Mouse (Mus musculus) hindbrain, embryonic 12.5 days (tissue): ENCODE results near the gene Zbed4. TPM values are rescaled to one million over a fixed set of nuclear protein-coding genes. Genes with fewer than 3 reads are reported as not detected.

Experiments used
- ATAC-seq: fragments of 200-750 bp; cut with Nextera tagmentation; 2 replicates; pipeline ENCODE4 v1.8.0; 2017; ENCODE audit warnings: moderate TSS enrichment; ENCODE audit not compliant: low FRiP score
- H3K27ac ChIP-seq: fragments of 300-500 bp; sonication (generic); 2 replicates; pipeline ENCODE4 v1.5.1; 2016; ENCODE audit warnings: mild to moderate bottlenecking
- H3K27me3 ChIP-seq: fragments of 300-500 bp; sonication (generic); 2 replicates; pipeline ENCODE4 v1.6.1; 2016; ENCODE audit warnings: mild to moderate bottlenecking
- H3K36me3 ChIP-seq: fragments of 300-500 bp; sonication (generic); 2 replicates; pipeline ENCODE4 v1.6.1; 2016; ENCODE audit warnings: mild to moderate bottlenecking
- H3K4me1 ChIP-seq: fragments of 300-500 bp; sonication (generic); 2 replicates; pipeline ENCODE4 v1.6.1; 2016
- H3K4me2 ChIP-seq: fragments of 300-500 bp; sonication (generic); replicated peaks from 2 replicates; pipeline ENCODE4 v1.6.1; 2016; ENCODE audit warnings: mild to moderate bottlenecking
- H3K4me3 ChIP-seq: fragments of 300-500 bp; sonication (generic); 2 replicates; pipeline ENCODE4 v1.5.1; 2016; ENCODE audit warnings: mild to moderate bottlenecking
- H3K9ac ChIP-seq: fragments of 300-500 bp; sonication (generic); 2 replicates; pipeline ENCODE4 v1.6.1; 2016; ENCODE audit warnings: mild to moderate bottlenecking, moderate library complexity
- H3K9me3 ChIP-seq: fragments of 300-500 bp; sonication (generic); replicated peaks from 2 replicates; pipeline ENCODE4 v1.6.1; 2016; ENCODE audit warnings: mild to moderate bottlenecking
- WGBS: fragments of 180-500 bp; shearing (Covaris S2); methylation state at CpG from one replicate; pipeline ENCODE4 v1.1.7; 2016; 5-methylcytosine and 5-hydroxymethylcytosine counted together
- polyA plus RNA-seq: library from polyadenylated mRNA; unstranded; fragments of >200 nt; fragmentation: Nextera tagmentation; extraction: Ambion mirVana; gene quantifications from 2 replicates; pipeline ENCODE4 v1.2.1, GENCODE M21; 2016

Zbed4 gene
- polyA plus RNA-seq, 1 experiment from 2014 or later, result 37.3 TPM

DNA sequence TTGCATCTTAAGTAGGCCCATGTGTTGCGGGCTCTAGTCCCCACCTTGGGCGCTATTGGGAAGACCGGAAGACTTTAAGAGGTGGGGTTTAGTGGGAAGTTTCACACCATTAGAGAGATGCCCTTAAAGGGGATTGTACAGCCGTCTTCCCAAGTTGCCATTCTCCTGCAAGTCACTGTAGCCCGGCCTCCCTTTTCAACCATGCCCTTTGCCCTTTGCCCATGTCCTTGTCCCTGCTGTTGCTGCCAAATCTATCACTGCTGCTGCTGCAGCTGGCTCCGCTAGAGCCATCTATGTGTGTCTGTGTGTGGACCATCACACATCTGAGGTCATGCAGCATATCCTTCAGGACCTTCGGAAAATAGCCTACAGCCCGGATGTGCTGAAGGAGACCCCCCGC is 81.1 kb downstream of the Zbed4 start:
- H3K36me3 ChIP-seq, result no peaks in the 10 kb centered on the region
- H3K4me2 ChIP-seq, result no peak overlapping the region
- H3K4me3 ChIP-seq, result no peak overlapping the region
- H3K4me1 ChIP-seq, result peaks cover 14% of the 10 kb centered on the region
- no peaks in the 10 kb centered on the region for H3K9me3 ChIP-seq
- no peak for ATAC-seq
- 81% methylated on average over 9 of the region's 9 CpGs for WGBS
- H3K9ac ChIP-seq, result no peak overlapping the region
- no peaks in the 10 kb centered on the region for H3K27me3 ChIP-seq
- no peak overlapping the region for H3K27ac ChIP-seq

Other genes with a start within 250 kb of the Zbed4 start
- gene Zdhhc25, start 151.4 kb upstream of the Zbed4 start, polyA plus RNA-seq, result not detected in 2 replicates
- 26.9 and 28.2 TPM in 2 replicates for gene Brd1, start 17.4 kb upstream of the Zbed4 start, polyA plus RNA-seq
- 9.1 and 9.9 TPM in 2 replicates for gene Alg12, start 67.7 kb downstream of the Zbed4 start, polyA plus RNA-seq
- 65.2 and 74.8 TPM in 2 replicates for gene Creld2, start 68.0 kb downstream of the Zbed4 start, polyA plus RNA-seq
- gene Pim3, start 110.5 kb downstream of the Zbed4 start, polyA plus RNA-seq, result 45.3 and 48.0 TPM in 2 replicates
- not detected in 2 replicates for gene Ttll8, start 202.8 kb downstream of the Zbed4 start, polyA plus RNA-seq
- gene Mlc1, start 227.3 kb downstream of the Zbed4 start, polyA plus RNA-seq, result 4.7 and 6.2 TPM in 2 replicates
- not detected in 2 replicates for gene Mov10l1, start 231.2 kb downstream of the Zbed4 start, polyA plus RNA-seq